Mouse (Mus musculus) embryonic fibroblast, embryonic 13.5 days (primary cell): ENCODE data around the gene Ifnl2.
"Not testable (repeated sequence)": the region's sequence is repeated elsewhere in the genome, so short reads cannot be mapped to it uniquely, and the experiment has no call there.

ENCODE experiments used
- CTCF ChIP-seq: IDR thresholded peaks from 2 replicates; pipeline ENCODE4 v1.5.1; 2011; ENCODE audit warnings: mild to moderate bottlenecking, control low read depth, low read length, moderate library complexity, borderline replicate concordance; ENCODE audit not compliant: insufficient read depth
- POLR2A ChIP-seq: IDR thresholded peaks from 2 replicates; pipeline ENCODE4 v1.6.1; 2011; ENCODE audit warnings: low read depth, mild to moderate bottlenecking, control low read depth, low read length, moderate library complexity

GRCm38 (mm10) chr7:28538886-28539285 is 28.6 kb upstream of the Ifnl2 start:
- not testable (repeated sequence) for TF ChIP-seq POLR2A, CTCF
